Mouse (Mus musculus): Measurements from ENCODE around the gene Natd1. TPM values are rescaled to one million over a fixed set of nuclear protein-coding genes. Genes with fewer than 3 reads are reported as not detected.

Gene Natd1
- polyA plus RNA-seq (2016; fragmentation: Nextera tagmentation; extraction: Ambion mirVana), result 22.1 and 25.5 TPM in 2 replicates

DNA sequence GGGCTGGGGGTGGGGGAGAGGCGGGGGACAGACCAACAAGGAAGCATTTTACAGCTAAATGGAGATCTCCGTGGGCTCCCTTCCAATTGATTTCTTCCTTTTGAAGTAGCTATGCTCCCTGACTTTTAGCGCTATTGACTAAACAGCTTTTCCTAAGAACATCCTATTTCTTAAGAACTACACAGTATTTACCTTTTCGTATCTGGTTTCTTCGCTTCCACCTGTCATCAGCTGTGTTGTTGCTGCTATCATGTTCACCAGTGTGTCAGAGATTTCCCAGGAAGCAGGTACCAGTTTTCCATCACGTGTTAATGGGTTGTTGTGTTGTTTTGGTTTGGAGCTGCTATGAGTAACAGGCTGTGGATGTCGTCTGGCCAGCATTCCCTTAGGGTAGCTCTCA lies at the start of gene Natd1:
Gene Natd1 (minus strand): TSS at position 260 of the 400 bp plus-strand sequence.
- peak within 1 kb of the TSS; percentile 89 for H3K9ac ChIP-seq
- no peaks in the 10 kb centered on the region for H3K9me3 ChIP-seq (replicated peaks)
- peak within 1 kb of the TSS; percentile 86 for H3K4me3 ChIP-seq
- WGBS, result 23% methylated on average over 7 of the region's 7 CpGs
- H3K27ac ChIP-seq (ENCODE audit: poor library complexity, severe bottlenecking), result peak within 1 kb of the TSS; percentile 78
- peaks cover 43% of the 10 kb centered on the region for H3K4me1 ChIP-seq (replicated peaks)
- H3K4me2 ChIP-seq, result peak within 1 kb of the TSS; percentile 74
- H3K36me3 ChIP-seq, result no peaks in the 10 kb centered on the region; the same call in 1 of the 2 replicates
- no peak for ATAC-seq (ENCODE audit: insufficient number of reproducible peaks, low FRiP score)
- no peaks in the 10 kb centered on the region for H3K27me3 ChIP-seq (replicated peaks)

GRCm38 (mm10) chr11:60962709-60963108 lies 48.2 kb upstream of the Natd1 start:
- ATAC-seq (ENCODE audit: insufficient number of reproducible peaks, low FRiP score), result no peak
- Histone ChIP-seq H3K4me1 (replicated peaks) (no peaks in the 10 kb centered on the region), H3K27me3 (replicated peaks) (no peaks in the 10 kb centered on the region), H3K9ac (no peak overlapping the region), H3K36me3 (no peaks in the 10 kb centered on the region), H3K4me2 (no peak overlapping the region), H3K27ac (ENCODE audit: poor library complexity, severe bottlenecking) (no peak overlapping the region), H3K4me3 (no peak overlapping the region), H3K9me3 (replicated peaks) (peaks cover 4% of the 10 kb centered on the region; the same call in 1 of the 2 replicates)
- 80% methylated on average over 5 of the region's 5 CpGs for WGBS

GRCm38 (mm10) chr11:60961176-60961575 lies 46.6 kb upstream of the Natd1 start:
- ATAC-seq (ENCODE audit: insufficient number of reproducible peaks, low FRiP score), result no peak
- WGBS, result 55% methylated on average over 1 of the region's 1 CpGs

GRCm38 (mm10) chr11:60958948-60959347 lies 44.4 kb upstream of the Natd1 start:
- no peak overlapping the region for H3K9ac ChIP-seq
- H3K4me1 ChIP-seq (replicated peaks), result peaks cover 12% of the 10 kb centered on the region
- no peak overlapping the region for H3K4me3 ChIP-seq
- H3K27ac ChIP-seq (ENCODE audit: poor library complexity, severe bottlenecking), result no peak overlapping the region
- no peaks in the 10 kb centered on the region for H3K27me3 ChIP-seq (replicated peaks)
- 85% methylated on average over 4 of the region's 4 CpGs for WGBS
- no peak overlapping the region for H3K4me2 ChIP-seq
- no peaks in the 10 kb centered on the region for H3K36me3 ChIP-seq
- H3K9me3 ChIP-seq (replicated peaks), result no peaks in the 10 kb centered on the region
- no peak for ATAC-seq (ENCODE audit: insufficient number of reproducible peaks, low FRiP score)

More at GRCm38 (mm10) chr11:60961176-60961575, 46.6 kb upstream of the Natd1 start:
- H3K4me1 ChIP-seq (replicated peaks), result no peaks in the 10 kb centered on the region
- H3K27me3 ChIP-seq (replicated peaks), result no peaks in the 10 kb centered on the region
- H3K27ac ChIP-seq (ENCODE audit: poor library complexity, severe bottlenecking), result no peak overlapping the region
- no peak overlapping the region for H3K9ac ChIP-seq
- no peaks in the 10 kb centered on the region for H3K36me3 ChIP-seq
- no peak overlapping the region for H3K4me3 ChIP-seq
- no peak overlapping the region for H3K4me2 ChIP-seq
- peaks cover 4% of the 10 kb centered on the region; the same call in 1 of the 2 replicates for H3K9me3 ChIP-seq (replicated peaks)

GRCm38 (mm10) chr11:60955621-60956383 lies 41.3 kb upstream of the Natd1 start:
- no peak for ATAC-seq (ENCODE audit: insufficient number of reproducible peaks, low FRiP score)
- H3K9me3 ChIP-seq (replicated peaks), result no peaks in the 10 kb centered on the region
- no peaks in the 10 kb centered on the region for H3K27me3 ChIP-seq (replicated peaks)
- H3K9ac ChIP-seq, result no peak overlapping the region
- WGBS, result 74% methylated on average over 9 of the region's 9 CpGs
- no peak overlapping the region for H3K4me2 ChIP-seq
- H3K4me1 ChIP-seq (replicated peaks), result peaks cover 16% of the 10 kb centered on the region
- H3K4me3 ChIP-seq, result no peak overlapping the region
- H3K27ac ChIP-seq (ENCODE audit: poor library complexity, severe bottlenecking), result no peak overlapping the region
- H3K36me3 ChIP-seq, result peaks cover 25% of the 10 kb centered on the region

DNA sequence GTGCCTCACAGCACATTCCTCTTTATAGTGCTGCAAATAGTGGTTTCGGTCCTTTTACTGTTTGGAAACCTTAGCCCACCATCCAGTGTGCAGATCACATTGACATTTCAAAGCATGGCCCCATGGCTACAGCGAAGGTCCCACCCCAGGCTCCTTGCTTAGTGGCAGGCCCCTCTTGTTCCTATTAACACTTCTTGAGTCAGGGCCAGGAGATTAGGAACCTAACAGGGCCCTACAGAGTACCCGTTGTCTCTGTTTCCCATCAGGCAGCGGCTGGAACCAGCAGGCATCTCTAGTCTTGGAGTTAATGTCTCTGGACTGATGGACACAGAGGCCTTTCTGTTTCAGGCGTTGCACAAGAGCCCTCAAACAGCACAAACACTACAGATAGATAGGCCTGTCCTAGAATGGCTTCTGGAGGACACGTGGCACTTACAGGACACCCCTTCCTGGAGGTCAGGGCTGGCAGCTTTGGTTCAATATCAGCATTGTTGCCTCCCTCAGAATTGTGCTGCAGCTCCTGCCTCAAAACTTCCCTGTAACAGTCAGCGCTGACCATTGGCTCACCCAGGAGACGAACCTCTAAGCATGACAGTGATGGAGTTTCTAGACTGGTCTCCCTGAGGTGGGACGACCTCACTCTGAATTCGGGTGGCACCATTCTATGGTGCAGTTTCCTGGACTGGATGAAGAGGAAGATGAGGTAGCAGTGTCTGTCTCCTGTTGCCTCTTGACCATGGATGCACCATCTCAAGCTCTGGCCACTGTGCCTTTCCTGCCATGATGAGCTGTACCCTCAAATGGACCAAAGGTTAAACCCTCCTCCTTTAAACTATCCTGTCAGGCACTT lies 39.9 kb upstream of the Natd1 start:
- peaks cover 34% of the 10 kb centered on the region for H3K36me3 ChIP-seq
- H3K27ac ChIP-seq (ENCODE audit: poor library complexity, severe bottlenecking), result peak overlapping the region; percentile 59
- peaks cover 16% of the 10 kb centered on the region for H3K4me1 ChIP-seq (replicated peaks)
- no peak for ATAC-seq (ENCODE audit: insufficient number of reproducible peaks, low FRiP score)
- H3K9me3 ChIP-seq (replicated peaks), result no peaks in the 10 kb centered on the region
- 58% methylated on average over 10 of the region's 10 CpGs for WGBS
- no peak overlapping the region for H3K4me3 ChIP-seq
- H3K9ac ChIP-seq, result peak overlapping the region; percentile 46; the same call in 1 of the 2 replicates
- no peaks in the 10 kb centered on the region for H3K27me3 ChIP-seq (replicated peaks)
- peak overlapping the region; percentile 38 for H3K4me2 ChIP-seq

DNA sequence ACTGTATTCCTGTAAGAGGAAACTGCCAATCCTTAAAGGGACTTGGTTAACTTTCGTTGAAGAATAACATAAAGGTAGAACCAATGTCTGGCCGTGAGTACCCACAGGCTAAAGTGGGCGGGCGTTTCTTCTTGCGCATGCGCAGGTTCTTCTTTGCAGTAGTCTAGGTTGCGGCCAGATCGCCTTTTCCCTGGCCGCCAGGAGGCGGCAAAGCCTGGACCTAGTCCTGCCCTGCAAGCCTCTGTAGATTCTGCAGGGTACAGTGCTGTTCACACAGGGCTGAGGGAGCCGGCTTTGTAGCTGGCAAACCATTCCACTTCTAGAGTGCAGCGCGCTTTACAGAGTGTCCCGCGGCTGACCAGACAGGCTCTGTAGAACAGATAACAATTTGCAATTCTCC lies 39.3 kb upstream of the Natd1 start:
- Histone ChIP-seq H3K9me3 (replicated peaks) (no peaks in the 10 kb centered on the region), H3K4me1 (replicated peaks) (peaks cover 16% of the 10 kb centered on the region), H3K4me2 (peak overlapping the region; percentile 38), H3K9ac (no peak overlapping the region), H3K27ac (ENCODE audit: poor library complexity, severe bottlenecking) (peak overlapping the region; percentile 59; the same call in 1 of the 2 replicates), H3K4me3 (no peak overlapping the region), H3K36me3 (peaks cover 41% of the 10 kb centered on the region), H3K27me3 (replicated peaks) (no peaks in the 10 kb centered on the region)
- peak; percentile 90 for ATAC-seq (ENCODE audit: insufficient number of reproducible peaks, low FRiP score)
- 6% methylated on average over 15 of the region's 15 CpGs for WGBS

DNA sequence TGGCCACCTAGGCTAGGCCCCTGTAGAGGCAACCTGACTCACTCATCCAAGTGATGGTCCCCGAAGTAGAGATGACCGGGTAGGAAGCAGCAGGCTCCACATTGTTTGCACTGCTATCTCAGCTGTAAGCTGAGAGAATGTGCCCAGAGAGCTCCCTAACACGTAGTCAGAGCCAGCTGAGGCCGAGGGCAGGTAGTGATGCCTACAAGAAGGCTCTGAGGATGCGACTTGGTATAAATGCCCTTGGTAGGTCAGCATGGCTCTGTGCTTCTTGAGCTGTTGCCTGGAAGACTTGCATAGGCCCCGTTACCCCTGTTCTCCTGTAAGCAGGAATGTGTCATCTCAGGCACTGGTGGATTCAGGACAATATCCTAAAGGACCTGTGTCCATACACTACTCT lies 38.4 kb upstream of the Natd1 start:
- no peak overlapping the region for H3K27ac ChIP-seq (ENCODE audit: poor library complexity, severe bottlenecking)
- H3K4me2 ChIP-seq, result no peak overlapping the region
- H3K36me3 ChIP-seq, result peaks cover 49% of the 10 kb centered on the region
- no peak overlapping the region for H3K4me3 ChIP-seq
- ATAC-seq (ENCODE audit: insufficient number of reproducible peaks, low FRiP score), result 0 out of 2 replicates have a peak, but pooled peaks have one; percentile 23
- H3K9ac ChIP-seq, result no peak overlapping the region
- H3K27me3 ChIP-seq (replicated peaks), result no peaks in the 10 kb centered on the region
- 89% methylated on average over 6 of the region's 6 CpGs for WGBS
- no peaks in the 10 kb centered on the region for H3K9me3 ChIP-seq (replicated peaks)
- peaks cover 16% of the 10 kb centered on the region for H3K4me1 ChIP-seq (replicated peaks)

- Histone ChIP-seq H3K4me2 (no peak overlapping the region), H3K4me3 (no peak overlapping the region), H3K36me3 (peaks cover 55% of the 10 kb centered on the region), H3K9me3 (replicated peaks) (no peaks in the 10 kb centered on the region), H3K4me1 (replicated peaks) (peaks cover 16% of the 10 kb centered on the region), H3K27ac (ENCODE audit: poor library complexity, severe bottlenecking) (no peak overlapping the region), H3K27me3 (replicated peaks) (no peaks in the 10 kb centered on the region), H3K9ac (no peak overlapping the region)
- WGBS, result 85% methylated on average over 3 of the region's 3 CpGs
- no peak for ATAC-seq (ENCODE audit: insufficient number of reproducible peaks, low FRiP score)
Measured at GRCm38 (mm10) chr11:60952362-60952761, 37.8 kb upstream of the Natd1 start.

DNA sequence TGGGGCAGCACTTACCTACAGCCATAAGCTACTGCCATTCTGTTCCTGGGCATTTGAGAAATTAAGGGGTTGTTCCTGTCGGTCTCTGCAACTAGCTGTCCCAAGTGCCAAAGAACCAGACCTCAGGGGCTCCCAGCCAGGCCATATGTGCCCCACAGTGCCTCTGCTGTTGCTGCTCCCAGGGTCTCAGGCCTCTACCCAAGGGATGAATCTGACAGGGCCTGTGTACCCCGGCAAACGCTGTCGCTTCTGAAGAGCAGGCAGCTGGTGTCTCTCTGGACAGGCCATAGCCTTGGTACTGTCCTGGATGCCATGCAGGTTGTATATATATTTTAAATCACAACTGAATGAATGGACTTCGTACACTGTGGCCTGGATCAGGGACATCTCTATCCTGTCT lies 37.3 kb upstream of the Natd1 start:
- no peak overlapping the region for H3K4me2 ChIP-seq
- H3K36me3 ChIP-seq, result peaks cover 60% of the 10 kb centered on the region
- no peak overlapping the region for H3K27ac ChIP-seq (ENCODE audit: poor library complexity, severe bottlenecking)
- H3K9ac ChIP-seq, result no peak overlapping the region
- H3K27me3 ChIP-seq (replicated peaks), result no peaks in the 10 kb centered on the region
- WGBS, result 91% methylated on average over 5 of the region's 5 CpGs
- H3K4me1 ChIP-seq (replicated peaks), result peaks cover 16% of the 10 kb centered on the region
- no peaks in the 10 kb centered on the region for H3K9me3 ChIP-seq (replicated peaks)
- ATAC-seq (ENCODE audit: insufficient number of reproducible peaks, low FRiP score), result no peak
- H3K4me3 ChIP-seq, result no peak overlapping the region

DNA sequence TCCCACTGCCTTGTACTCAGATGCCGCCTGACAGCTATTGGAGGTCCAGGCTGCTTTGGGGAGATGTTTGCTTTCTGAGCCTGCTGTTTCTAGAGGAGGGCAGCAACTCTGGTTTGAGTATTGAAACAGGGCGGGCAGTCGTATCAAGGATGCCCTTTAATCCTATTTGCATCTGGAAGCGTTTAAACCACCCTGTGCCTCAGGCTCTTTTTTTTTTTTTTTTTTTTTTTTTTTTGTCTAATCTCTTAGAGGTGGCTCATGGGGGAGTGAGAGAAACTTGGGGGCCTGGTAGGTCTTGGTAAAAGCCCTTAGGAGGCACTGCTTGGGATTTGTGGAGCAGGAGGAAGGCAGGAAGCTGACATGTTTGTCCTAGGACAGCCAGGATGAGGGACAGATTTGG lies 30.5 kb upstream of the Natd1 start:
- Histone ChIP-seq H3K9ac (no peak overlapping the region), H3K4me2 (no peak overlapping the region), H3K27ac (ENCODE audit: poor library complexity, severe bottlenecking) (no peak overlapping the region), H3K27me3 (replicated peaks) (no peaks in the 10 kb centered on the region), H3K4me1 (replicated peaks) (peaks cover 30% of the 10 kb centered on the region), H3K9me3 (replicated peaks) (no peaks in the 10 kb centered on the region), H3K4me3 (no peak overlapping the region), H3K36me3 (peaks cover 79% of the 10 kb centered on the region)
- ATAC-seq (ENCODE audit: insufficient number of reproducible peaks, low FRiP score), result no peak
- 91% methylated on average over 4 of the region's 4 CpGs for WGBS
